Mouse (Mus musculus) liver, embryonic 12.5 days (tissue): ENCODE measurements around the gene Tmem102. TPM values are rescaled to one million over a fixed set of nuclear protein-coding genes. Genes with fewer than 3 reads are reported as not detected.
A peak's percentile ranks its signal among the peaks of the same experiment; 100 is the strongest.

Experiments used
- ATAC-seq: fragments of 200-750 bp; cut with Nextera tagmentation; 2 replicates; pipeline ENCODE4 v1.8.0; 2017; ENCODE audit warnings: moderate number of reproducible peaks, mild to moderate bottlenecking, moderate library complexity
- H3K27ac ChIP-seq: fragments of 300-500 bp; sonication (generic); 2 replicates; pipeline ENCODE4 v1.5.1; 2016; ENCODE audit warnings: mild to moderate bottlenecking
- H3K27me3 ChIP-seq: fragments of 300-500 bp; sonication (generic); replicated peaks from 2 replicates; pipeline ENCODE4 v1.6.1; 2016; ENCODE audit warnings: mild to moderate bottlenecking, moderate library complexity
- H3K36me3 ChIP-seq: fragments of 300-500 bp; sonication (generic); 2 replicates; pipeline ENCODE4 v1.6.1; 2016; ENCODE audit warnings: mild to moderate bottlenecking, moderate library complexity
- H3K4me1 ChIP-seq: fragments of 300-500 bp; sonication (generic); 2 replicates; pipeline ENCODE4 v1.6.1; 2016
- H3K4me2 ChIP-seq: fragments of 300-500 bp; sonication (generic); 2 replicates; pipeline ENCODE4 v1.6.1; 2016; ENCODE audit warnings: mild to moderate bottlenecking, moderate library complexity
- H3K4me3 ChIP-seq: fragments of 300-500 bp; sonication (generic); 2 replicates; pipeline ENCODE4 v1.5.1; 2016; ENCODE audit warnings: mild to moderate bottlenecking, moderate library complexity
- H3K9ac ChIP-seq: fragments of 300-500 bp; sonication (generic); 2 replicates; pipeline ENCODE4 v1.6.1; 2016; ENCODE audit warnings: mild to moderate bottlenecking, moderate library complexity
- H3K9me3 ChIP-seq: fragments of 300-500 bp; sonication (generic); replicated peaks from 2 replicates; pipeline ENCODE4 v1.6.1; 2016; ENCODE audit warnings: mild to moderate bottlenecking, moderate library complexity
- WGBS: fragments of 180-500 bp; shearing (Covaris S2); methylation state at CpG from one replicate; pipeline ENCODE4 v1.1.7; 2016; ENCODE audit not compliant: insufficient replicate concordance; 5-methylcytosine and 5-hydroxymethylcytosine counted together
- polyA plus RNA-seq: library from polyadenylated mRNA; unstranded; fragments of >200 nt; fragmentation: Nextera tagmentation; extraction: Ambion mirVana; gene quantifications from 2 replicates; pipeline ENCODE4 v1.2.1, GENCODE M21; 2016

Tmem102 gene
- polyA plus RNA-seq, 1 experiment from 2014 or later: 0.72 TPM

DNA sequence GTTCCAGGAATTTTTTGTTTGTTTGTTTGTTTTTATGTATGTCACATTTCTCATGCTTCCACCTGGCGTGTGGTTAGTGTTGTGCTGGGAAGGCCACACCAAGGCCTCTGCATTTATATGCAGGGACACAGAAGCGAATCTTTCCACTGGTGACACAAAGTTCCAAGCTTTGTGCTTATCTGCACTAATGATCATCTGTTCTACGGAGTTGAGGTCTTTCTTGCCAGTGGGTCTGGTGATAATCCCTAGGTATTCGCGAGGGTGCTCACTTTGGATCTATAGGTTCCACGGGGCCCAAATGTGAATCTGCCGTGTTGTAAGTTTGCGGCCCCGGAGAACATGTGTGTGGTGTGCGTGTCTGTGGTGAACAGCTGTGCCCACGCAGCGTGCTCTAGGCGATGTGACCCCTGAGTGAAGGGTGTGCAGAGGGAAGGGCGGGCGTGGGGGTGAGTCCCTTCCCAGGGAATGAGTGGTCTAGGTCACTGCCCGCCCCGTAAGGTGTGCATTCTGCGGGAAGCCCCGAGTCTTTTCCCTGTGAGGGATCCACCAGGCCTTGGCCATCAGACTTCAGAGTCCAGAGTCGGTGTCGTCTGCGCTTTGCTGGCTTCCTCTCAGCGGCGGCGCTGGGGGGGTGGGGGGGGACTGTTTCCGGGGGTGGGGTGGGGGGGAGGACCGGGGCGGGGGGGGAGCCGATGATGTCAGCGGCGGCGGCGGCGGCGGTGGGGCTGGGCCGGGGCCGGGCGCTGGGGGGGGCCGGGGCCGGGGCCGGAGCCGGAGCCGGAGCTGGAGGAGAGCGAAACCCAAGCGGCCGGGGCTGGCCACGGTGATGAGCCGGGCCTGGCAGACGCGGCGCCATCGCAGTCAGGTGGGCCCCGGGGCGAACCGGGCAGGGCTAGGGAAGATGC lies 40.0 kb downstream of the Tmem102 start, which contains the start of gene Zbtb4:
Gene Zbtb4 (plus strand): TSS at position 692 of the 905 bp plus-strand sequence.
- peak within 1 kb of the TSS; percentile 82 for H3K9ac ChIP-seq
- H3K4me2 ChIP-seq: peak within 1 kb of the TSS; percentile 97
- peak; percentile 23 for ATAC-seq
- 0 out of 2 replicates have a peak, but pooled peaks cover 20% of the 10 kb centered on the region for H3K27me3 ChIP-seq
- peak within 1 kb of the TSS; percentile 71 for H3K4me3 ChIP-seq
- peak within 1 kb of the TSS; percentile 77 for H3K27ac ChIP-seq
- 40% methylated on average over 25 of the region's 55 CpGs for WGBS
- peaks cover 38% of the 10 kb centered on the region for H3K4me1 ChIP-seq
- no peaks in the 10 kb centered on the region for H3K9me3 ChIP-seq
- H3K36me3 ChIP-seq: no peaks in the 10 kb centered on the region

DNA sequence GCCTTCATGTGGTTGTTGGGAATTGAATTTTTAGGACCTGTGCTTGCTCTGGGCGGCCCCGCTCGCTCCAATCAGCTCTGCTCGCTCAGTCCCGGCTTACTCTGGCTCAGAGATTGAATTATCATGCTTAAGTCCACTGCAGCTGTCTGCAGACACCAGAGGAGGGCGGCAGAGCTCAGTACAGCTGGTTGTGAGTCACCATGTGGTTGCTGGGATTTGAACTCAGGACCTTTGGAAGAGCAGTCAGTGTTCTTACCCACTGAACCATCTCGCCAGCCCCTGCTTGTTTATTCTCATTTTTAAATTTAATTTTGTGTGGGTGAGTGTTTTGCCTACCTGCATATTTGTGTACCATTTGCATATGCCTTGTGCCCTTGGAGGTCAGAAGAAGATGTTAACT lies 41.9 kb downstream of the Tmem102 start:
- Histone ChIP-seq H3K36me3 (no peaks in the 10 kb centered on the region), H3K9me3 (no peaks in the 10 kb centered on the region), H3K4me1 (peaks cover 44% of the 10 kb centered on the region), H3K4me3 (no peak overlapping the region), H3K27ac (no peak overlapping the region), H3K9ac (no peak overlapping the region), H3K27me3 (0 out of 2 replicates have a peak, but pooled peaks cover 20% of the 10 kb centered on the region), H3K4me2 (no peak overlapping the region)
- no peak for ATAC-seq
- 64% methylated on average over 7 of the region's 7 CpGs for WGBS

DNA sequence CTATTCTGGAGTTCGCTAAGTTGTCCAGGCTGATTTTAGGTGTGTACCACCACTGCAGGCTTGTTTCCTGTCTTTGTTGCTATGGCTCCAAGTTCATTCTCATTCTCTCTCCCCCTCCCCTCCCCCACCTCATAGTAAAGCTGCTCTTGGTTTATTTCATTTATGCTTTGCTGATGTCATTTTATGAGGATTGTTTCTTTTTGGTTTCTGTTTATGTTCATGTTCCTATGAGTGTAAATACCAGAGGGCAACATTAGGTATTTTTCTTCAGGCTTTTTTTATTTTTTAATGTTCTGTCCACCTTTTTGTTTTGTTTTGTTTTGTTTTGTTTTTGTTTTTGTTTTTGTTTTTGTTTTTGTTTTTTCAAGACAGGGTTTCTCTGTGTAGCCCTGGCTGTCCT lies 43.6 kb downstream of the Tmem102 start, which contains the start of gene Slc35g3:
Gene Slc35g3 (minus strand): TSS at position 101 of the 400 bp plus-strand sequence.
- no peak for ATAC-seq
- Histone ChIP-seq H3K4me3 (no peak within 1 kb of the TSS), H3K9ac (no peak within 1 kb of the TSS), H3K4me1 (peaks cover 41% of the 10 kb centered on the region), H3K36me3 (no peaks in the 10 kb centered on the region), H3K9me3 (no peaks in the 10 kb centered on the region), H3K27me3 (0 out of 2 replicates have a peak, but pooled peaks cover 11% of the 10 kb centered on the region), H3K4me2 (no peak within 1 kb of the TSS), H3K27ac (0 out of 2 replicates have a peak within 1 kb of the TSS, but pooled peaks have one; percentile 7)
- 35% methylated on average over 1 of the region's 1 CpGs for WGBS

DNA sequence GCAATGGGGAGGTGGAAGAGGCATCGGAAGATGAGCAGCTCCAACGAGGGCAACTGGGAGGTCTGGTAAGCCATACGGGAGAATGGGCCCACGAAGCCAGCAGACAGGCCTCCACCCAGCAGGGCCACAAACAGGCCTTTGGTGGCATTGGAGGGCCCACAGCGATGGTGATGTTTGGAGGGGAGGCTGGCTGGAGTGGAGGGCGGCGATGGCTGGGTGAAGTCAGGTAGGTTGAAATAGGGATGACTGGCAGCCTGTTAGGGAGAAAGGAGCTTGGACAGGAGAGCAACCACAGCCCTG lies 44.6 kb downstream of the Tmem102 start:
- Histone ChIP-seq H3K9ac (no peak overlapping the region), H3K27me3 (0 out of 2 replicates have a peak, but pooled peaks cover 6% of the 10 kb centered on the region), H3K36me3 (0 out of 2 replicates have a peak, but pooled peaks cover 5% of the 10 kb centered on the region), H3K4me3 (no peak overlapping the region), H3K4me1 (peaks cover 40% of the 10 kb centered on the region), H3K4me2 (no peak overlapping the region), H3K27ac (0 out of 2 replicates have a peak overlapping the region, but pooled peaks have one; percentile 7), H3K9me3 (no peaks in the 10 kb centered on the region)
- no peak for ATAC-seq
- WGBS: 87% methylated on average over 7 of the region's 7 CpGs

DNA sequence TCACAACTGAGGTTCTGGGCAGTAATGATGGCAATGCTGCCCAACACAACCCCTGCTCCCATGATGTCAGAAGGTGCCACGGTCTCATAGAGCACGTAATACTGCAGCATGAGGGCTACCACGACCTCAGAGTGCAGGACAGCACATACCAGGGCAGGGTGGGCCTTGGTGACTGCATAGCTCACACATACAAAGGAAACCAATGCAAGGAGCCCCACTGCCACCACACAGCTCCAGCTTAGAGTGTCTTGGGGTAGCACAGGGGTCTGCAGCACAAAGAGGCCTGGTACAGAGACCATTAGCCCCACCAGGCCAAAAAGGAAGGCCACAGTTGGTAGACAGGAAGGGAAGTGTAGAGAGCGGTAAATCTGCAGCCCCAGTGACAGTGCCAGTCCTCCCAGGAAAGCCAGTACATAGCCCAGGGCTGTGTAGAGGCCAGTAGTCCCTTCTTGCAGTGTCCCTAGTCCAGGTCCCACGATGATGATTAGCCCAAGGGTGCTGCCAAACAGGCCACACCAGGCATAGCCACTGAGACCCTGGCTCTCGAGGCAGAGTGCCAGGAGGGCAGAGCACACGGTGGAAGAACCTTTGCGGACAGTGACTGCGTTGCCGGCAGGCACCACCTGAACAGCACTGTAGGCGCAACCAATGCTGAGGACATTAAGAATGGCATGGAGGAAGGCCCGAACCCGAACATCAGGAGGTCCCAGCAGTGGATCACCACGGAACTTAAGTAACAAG lies 45.1 kb downstream of the Tmem102 start:
- Histone ChIP-seq H3K4me2 (peak overlapping the region; percentile 87), H3K36me3 (peaks cover 7% of the 10 kb centered on the region; the same call in 1 of the 2 replicates), H3K4me3 (peak overlapping the region; percentile 74), H3K27ac (peak overlapping the region; percentile 100), H3K4me1 (peaks cover 40% of the 10 kb centered on the region), H3K9ac (peak overlapping the region; percentile 88), H3K9me3 (no peaks in the 10 kb centered on the region), H3K27me3 (0 out of 2 replicates have a peak, but pooled peaks cover 3% of the 10 kb centered on the region)
- WGBS: 76% methylated on average over 14 of the region's 14 CpGs
- ATAC-seq: no peak

DNA sequence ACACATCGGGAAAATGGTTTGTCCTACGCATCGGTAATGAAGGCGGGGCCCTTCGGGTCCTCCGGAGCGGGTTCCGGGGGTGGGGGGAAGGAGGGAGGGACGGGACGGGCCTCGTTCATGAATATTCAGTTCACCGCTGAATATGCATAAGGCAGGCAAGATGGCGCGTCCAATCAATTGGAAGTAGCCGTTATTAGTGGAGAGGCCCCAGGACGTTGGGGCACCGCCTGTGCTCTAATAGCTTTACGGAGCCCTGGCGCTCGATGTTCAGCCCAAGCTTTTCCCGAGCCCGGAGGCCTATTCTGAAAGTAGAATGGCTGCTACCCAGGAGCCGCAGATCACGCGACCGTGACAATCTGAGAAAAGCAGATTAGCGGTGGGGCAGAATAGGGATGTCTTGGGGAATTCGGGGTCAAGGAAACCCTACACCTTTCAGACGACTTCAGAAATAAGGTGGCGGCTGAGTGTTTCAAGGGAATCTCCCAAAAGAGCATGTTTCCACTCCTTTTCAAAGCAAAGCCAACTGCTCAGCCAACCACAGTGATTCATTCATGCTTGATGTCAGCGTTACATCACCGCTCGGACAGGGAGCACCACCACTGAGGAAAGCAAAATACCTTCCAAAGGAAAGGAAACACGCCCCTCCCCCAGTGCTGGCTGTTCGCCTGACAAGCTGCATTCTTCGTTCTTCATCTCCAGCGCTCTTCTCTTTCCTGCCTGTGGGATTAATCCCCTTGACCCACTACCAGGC lies 46.3 kb downstream of the Tmem102 start:
- H3K27me3 ChIP-seq: no peaks in the 10 kb centered on the region
- H3K27ac ChIP-seq: peak overlapping the region; percentile 100
- H3K36me3 ChIP-seq: peaks cover 12% of the 10 kb centered on the region; the same call in 1 of the 2 replicates
- ATAC-seq: peak; percentile 87
- H3K9me3 ChIP-seq: no peaks in the 10 kb centered on the region
- H3K4me2 ChIP-seq: peak overlapping the region; percentile 87
- H3K9ac ChIP-seq: peak overlapping the region; percentile 88
- peak overlapping the region; percentile 74 for H3K4me3 ChIP-seq
- H3K4me1 ChIP-seq: peaks cover 48% of the 10 kb centered on the region
- WGBS: under 1% methylated on average over 37 of the region's 37 CpGs

DNA sequence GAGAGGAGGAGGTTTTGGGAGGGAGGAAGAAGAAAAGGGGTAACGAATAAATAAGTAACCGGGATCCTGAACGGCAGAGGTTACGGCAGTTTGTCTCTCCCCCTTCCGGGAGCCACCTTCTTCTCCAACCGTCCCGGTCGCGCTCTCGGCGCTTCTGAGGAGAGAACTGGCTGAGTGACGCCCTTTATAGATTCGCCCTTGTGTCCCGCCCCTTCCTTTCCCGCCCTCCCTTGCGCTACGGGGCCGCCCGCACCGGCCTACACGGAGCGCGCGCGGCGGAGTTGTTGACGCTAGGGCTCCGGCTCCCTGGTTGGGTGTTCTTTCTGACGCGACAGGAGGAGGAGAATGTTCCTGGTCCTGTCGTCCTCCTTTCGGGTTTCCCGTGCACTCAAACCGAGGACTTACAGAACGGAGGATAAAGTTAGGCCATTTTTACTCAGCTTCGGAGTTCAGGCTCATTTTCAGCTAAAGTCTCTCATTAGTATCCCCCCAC lies 46.9 kb downstream of the Tmem102 start, which contains the start of gene Polr2a:
Gene Polr2a (minus strand): TSS at position 160 of the 493 bp plus-strand sequence.
- Histone ChIP-seq H3K36me3 (peaks cover 13% of the 10 kb centered on the region; the same call in 1 of the 2 replicates), H3K4me1 (peaks cover 55% of the 10 kb centered on the region), H3K9ac (peak within 1 kb of the TSS; percentile 88), H3K4me2 (peak within 1 kb of the TSS; percentile 87), H3K9me3 (no peaks in the 10 kb centered on the region), H3K27ac (peak within 1 kb of the TSS; percentile 100), H3K27me3 (no peaks in the 10 kb centered on the region), H3K4me3 (peak within 1 kb of the TSS; percentile 74)
- WGBS: under 1% methylated on average over 36 of the region's 36 CpGs
- peak; percentile 90 for ATAC-seq

DNA sequence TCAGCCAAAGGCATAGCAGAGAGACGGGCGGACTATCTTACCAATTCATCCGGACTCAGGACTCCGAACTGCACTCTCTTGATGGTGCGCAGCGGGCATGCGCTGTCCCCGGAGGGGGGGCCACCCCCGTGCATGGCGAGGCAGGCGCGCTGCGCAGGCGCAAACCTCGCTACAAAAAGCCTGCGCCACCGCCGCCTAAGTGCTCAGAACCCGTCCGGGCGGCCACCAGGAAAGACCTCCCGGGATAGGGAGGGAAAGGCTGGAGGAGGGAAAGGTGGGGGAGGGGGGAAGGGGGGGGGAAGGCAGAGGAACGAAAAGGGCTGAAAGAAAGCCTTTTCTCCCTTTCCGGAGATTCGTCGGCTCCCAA lies 47.4 kb downstream of the Tmem102 start:
- peak overlapping the region; percentile 74 for H3K4me3 ChIP-seq
- peaks cover 58% of the 10 kb centered on the region for H3K4me1 ChIP-seq
- H3K9me3 ChIP-seq: no peaks in the 10 kb centered on the region
- H3K4me2 ChIP-seq: peak overlapping the region; percentile 87
- no peaks in the 10 kb centered on the region for H3K27me3 ChIP-seq
- peak; percentile 82 for ATAC-seq
- peaks cover 13% of the 10 kb centered on the region; the same call in 1 of the 2 replicates for H3K36me3 ChIP-seq
- H3K27ac ChIP-seq: peak overlapping the region; percentile 100
- H3K9ac ChIP-seq: peak overlapping the region; percentile 88
- WGBS: 0% methylated on average over 26 of the region's 26 CpGs

DNA sequence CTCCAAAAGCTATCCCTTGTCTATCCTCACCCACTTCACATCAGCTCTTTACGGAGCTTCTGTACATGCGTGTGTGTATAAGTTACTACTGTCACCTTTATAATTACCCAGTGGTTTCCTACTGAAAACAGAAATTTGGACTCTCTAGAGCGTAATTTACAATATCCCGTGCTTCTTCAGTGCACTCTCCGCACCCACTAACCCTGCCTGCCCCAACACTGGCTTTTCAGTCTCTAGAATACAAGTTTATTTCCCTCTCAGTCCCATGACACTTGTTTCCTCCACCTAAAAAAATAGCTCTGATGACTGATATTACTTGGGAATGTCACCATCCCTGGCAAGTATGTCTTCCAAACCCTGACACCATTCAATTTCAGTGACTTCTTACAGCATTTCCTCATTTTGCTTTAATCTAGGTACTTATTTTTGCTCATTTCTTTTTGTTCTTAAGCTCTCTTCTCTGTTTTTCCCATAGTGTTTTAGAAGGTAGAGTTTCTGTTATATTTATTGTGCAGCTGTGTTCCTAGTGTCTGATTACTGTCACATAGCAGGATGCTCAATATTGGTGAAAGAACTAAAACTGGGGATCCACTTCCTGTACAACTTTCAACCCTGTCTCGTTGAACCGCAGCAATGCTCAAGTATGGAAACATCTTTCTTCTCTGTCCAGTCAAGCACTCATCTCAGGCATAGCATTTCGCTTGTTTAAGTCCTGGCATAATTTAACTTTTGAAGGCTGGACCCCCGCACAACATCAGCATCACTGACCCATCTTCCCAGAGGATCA lies 47.9 kb downstream of the Tmem102 start:
- no peaks in the 10 kb centered on the region for H3K9me3 ChIP-seq
- H3K9ac ChIP-seq: peak overlapping the region; percentile 88
- peaks cover 64% of the 10 kb centered on the region for H3K4me1 ChIP-seq
- no peaks in the 10 kb centered on the region for H3K27me3 ChIP-seq
- no peak for ATAC-seq
- H3K27ac ChIP-seq: peak overlapping the region; percentile 100
- peaks cover 13% of the 10 kb centered on the region; the same call in 1 of the 2 replicates for H3K36me3 ChIP-seq
- H3K4me2 ChIP-seq: peak overlapping the region; percentile 87
- 43% methylated on average over 9 of the region's 9 CpGs for WGBS
- H3K4me3 ChIP-seq: peak overlapping the region; percentile 74

DNA sequence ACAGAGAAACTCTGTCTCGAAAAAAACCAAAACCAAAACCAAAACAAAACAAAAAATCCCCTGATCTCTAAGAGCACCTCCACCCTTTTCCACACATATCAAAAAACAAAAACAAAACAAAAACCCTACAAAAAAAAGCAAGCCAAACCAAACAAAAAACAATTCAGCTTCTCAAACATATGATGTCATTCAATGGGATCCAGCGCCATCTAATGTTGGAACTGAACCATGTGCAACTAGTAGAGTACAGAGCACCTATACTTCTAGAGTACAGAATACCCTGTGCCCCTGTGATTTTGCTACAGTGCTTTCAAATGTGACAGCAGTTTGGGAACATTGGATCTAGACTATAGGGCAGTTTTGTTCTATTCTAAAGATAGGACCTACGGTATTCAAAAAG lies 50.7 kb downstream of the Tmem102 start:
- H3K27ac ChIP-seq: peak overlapping the region; percentile 49
- H3K4me3 ChIP-seq: no peak overlapping the region
- WGBS: 42% methylated on average over 3 of the region's 3 CpGs
- peaks cover 21% of the 10 kb centered on the region for H3K36me3 ChIP-seq
- peak overlapping the region; percentile 39; the same call in 1 of the 2 replicates for H3K9ac ChIP-seq
- peaks cover 68% of the 10 kb centered on the region for H3K4me1 ChIP-seq
- ATAC-seq: no peak
- H3K9me3 ChIP-seq: no peaks in the 10 kb centered on the region
- peak overlapping the region; percentile 87 for H3K4me2 ChIP-seq
- no peaks in the 10 kb centered on the region for H3K27me3 ChIP-seq
